Mouse (Mus musculus): ENCODE results near the gene Faap100. TPM values are rescaled to one million over a fixed set of nuclear protein-coding genes. Genes with fewer than 3 reads are reported as not detected.

The Faap100 gene
- total RNA-seq (2012; rRNA removed) (17.7 and 19.6 TPM in 2 replicates), total RNA-seq (2014; rRNA removed) (6.6 and 7.7 TPM in 2 replicates), polyA plus RNA-seq (2012; ENCODE audit: insufficient read length, low read depth) (13.1 and 14.3 TPM in 2 replicates)

- peaks cover 46 to 82% of the 10 kb centered on the region in 2 experiments for H3K36me3 ChIP-seq (replicated peaks in 1 of 2; ENCODE audit: control insufficient read depth in 1 of 2, insufficient read depth in 1 of 2, low read length in 1 of 2)
- H3K27me3 ChIP-seq (replicated peaks), result no peaks in the 10 kb centered on the region
- H3K4me3 ChIP-seq (replicated peaks in 1 of 3; ENCODE audit: low read depth in 2 of 3, low read length in 2 of 3, poor library complexity in 1 of 3), result peak within 1 kb of the TSS; percentile 67 to 76 (median 67)
- DNase-seq (ENCODE audit: extremely low read depth), result peak; percentile 94
- peak within 1 kb of the TSS; percentile 21; the same call in 1 of the 2 replicates for H3K9ac ChIP-seq (ENCODE audit: insufficient read depth, low read depth)
- H3K4me1 ChIP-seq (ENCODE audit: control insufficient read depth in 1 of 2, insufficient read depth in 2 of 2), result peaks cover 11 to 18% of the 10 kb centered on the region in 2 experiments
- no peaks in the 10 kb centered on the region for H3K9me3 ChIP-seq (replicated peaks; ENCODE audit: low read length)
- H3K4me2 ChIP-seq (ENCODE audit: insufficient read depth, low read depth, poor library complexity, severe bottlenecking), result peak within 1 kb of the TSS; percentile 88
- dilution Hi-C loops (cut with MboI; ENCODE audit: extremely low pct_ligation_motif_present, extremely low pct_unique_long_range_greater_than_20kb, low sequenced_read_pairs), result no loop called here
- in situ Hi-C loops (cut with MboI; ENCODE audit: low pct_ligation_motif_present, low pct_unique_long_range_greater_than_20kb, low sequenced_read_pairs), result no loop called here
- peak within 1 kb of the TSS; percentile 29; the same call in 1 of the 2 replicates for H3K27ac ChIP-seq (ENCODE audit: insufficient read depth, low read depth)
- H3K79me2 ChIP-seq (replicated peaks; ENCODE audit: control insufficient read depth, extremely low read depth, insufficient read depth, poor library complexity, severe bottlenecking), result no peaks in the 10 kb centered on the region
- TF ChIP-seq NRF1 (IDR thresholded peaks at IDR 0.05; ENCODE audit: low read depth, low read length) (peak; percentile 48; the same call in 1 of the 2 replicates), E2F4 (IDR thresholded peaks at IDR 0.05; ENCODE audit: insufficient replicate concordance, low read depth, low read length) (0 out of 2 replicates have a peak, but pooled peaks have one; percentile 55), MXI1 (IDR thresholded peaks at IDR 0.05; ENCODE audit: low read depth, low read length) (peak; percentile 94), MYC (IDR thresholded peaks at IDR 0.05; ENCODE audit: low read depth, low read length) (peak; percentile 6; the same call in 1 of the 2 replicates), NELFE (IDR thresholded peaks at IDR 0.05; ENCODE audit: low read depth, low read length) (peak; percentile 87), ZC3H11A (IDR thresholded peaks at IDR 0.05; ENCODE audit: low read depth, low read length) (no peak), POLR2AphosphoS2 (IDR thresholded peaks at IDR 0.05; ENCODE audit: low read depth, low read length) (peak; percentile 95), ELF1 (IDR thresholded peaks at IDR 0.05; ENCODE audit: low read depth, low read length) (peak; percentile 75), BHLHE40 (IDR thresholded peaks at IDR 0.05; ENCODE audit: low read depth, low read length) (no peak), UBTF (IDR thresholded peaks at IDR 0.05; ENCODE audit: low read depth, low read length) (no peak), TBP (conservative IDR thresholded peaks at IDR 0.05; ENCODE audit: low read depth, low read length) (peak; percentile 53; the same call in 1 of the 2 replicates), SIN3A (IDR thresholded peaks at IDR 0.05; ENCODE audit: low read length) (peak; percentile 96; the same call in 1 of the 2 replicates), JUND (conservative IDR thresholded peaks at IDR 0.05; ENCODE audit: low read depth, low read length) (no peak), MAFK (IDR thresholded peaks at IDR 0.05; ENCODE audit: insufficient replicate concordance, low read length) (no peak), CHD1 (IDR thresholded peaks at IDR 0.05; ENCODE audit: low read depth, low read length) (no peak), POLR2A (IDR thresholded peaks at IDR 0.05; ENCODE audit: low read depth, low read length) (peak; percentile 97), MEF2A (IDR thresholded peaks at IDR 0.05; ENCODE audit: borderline replicate concordance, low read depth, low read length) (0 out of 2 replicates have a peak, but pooled peaks have one; percentile 43), JUN (IDR thresholded peaks at IDR 0.05; ENCODE audit: insufficient read depth, low read depth, low read length) (no peak), KAT2A (IDR thresholded peaks at IDR 0.05; ENCODE audit: insufficient replicate concordance, low read length) (peak; percentile 83; the same call in 1 of the 2 replicates), IRF4 (IDR thresholded peaks at IDR 0.05; ENCODE audit: low read depth, low read length) (no peak), MAX (IDR thresholded peaks at IDR 0.05; ENCODE audit: low read length) (no peak; the same call in 1 of the 2 replicates), ETS1 (conservative IDR thresholded peaks at IDR 0.05; ENCODE audit: low read depth, low read length) (no peak), USF2 (conservative IDR thresholded peaks at IDR 0.05; ENCODE audit: low read depth, low read length) (no peak), PAX5 (IDR thresholded peaks at IDR 0.05; ENCODE audit: low read length) (no peak), CTCF (conservative IDR thresholded peaks at IDR 0.05 in 1 of 2, IDR thresholded peaks at IDR 0.05 in 1 of 2; ENCODE audit: low read depth in 2 of 2, low read length in 2 of 2) (peak in 1 of 2 experiments; percentile 76; a peak in 2 of 4 replicates), CHD2 (IDR thresholded peaks at IDR 0.05; ENCODE audit: low read length) (no peak), RAD21 (IDR thresholded peaks at IDR 0.05; ENCODE audit: low read depth, low read length) (peak; percentile 13), EP300 (IDR thresholded peaks at IDR 0.05; ENCODE audit: low read length) (no peak), ZMIZ1 (IDR thresholded peaks at IDR 0.05; ENCODE audit: low read depth, low read length) (peak; percentile 89), ZNF384 (IDR thresholded peaks at IDR 0.05; ENCODE audit: low read depth, low read length) (no peak), GABPA (IDR thresholded peaks at IDR 0.05; ENCODE audit: insufficient replicate concordance, low read depth, low read length) (no peak; the same call in 1 of the 2 replicates), MAZ (IDR thresholded peaks at IDR 0.05; ENCODE audit: low read depth, low read length) (no peak), ZKSCAN1 (IDR thresholded peaks at IDR 0.05; ENCODE audit: borderline replicate concordance, low read depth, low read length) (no peak), USF1 (IDR thresholded peaks at IDR 0.05; ENCODE audit: low read depth, low read length) (no peak), SMC3 (IDR thresholded peaks at IDR 0.05; ENCODE audit: low read depth, low read length) (no peak), TCF12 (IDR thresholded peaks at IDR 0.05; ENCODE audit: low read depth, low read length) (peak; percentile 68), RCOR1 (conservative IDR thresholded peaks at IDR 0.05; ENCODE audit: low read depth, low read length) (no peak)
These were observed at the start of gene Faap100 for GRCm38 (mm10) chr11:120378611-120379540. Gene Faap100 (minus strand): TSS chr11:120378764.
